Mouse (Mus musculus) heart, embryonic 14.5 days (tissue): ENCODE results near the gene Scn5a. TPM values are rescaled to one million over a fixed set of nuclear protein-coding genes. Genes with fewer than 3 reads are reported as not detected.

Experiments
- ATAC-seq: fragments of 200-750 bp; cut with Nextera tagmentation; 2 replicates; pipeline ENCODE4 v1.8.0; 2017; ENCODE audit warnings: low read depth, moderate TSS enrichment; ENCODE audit not compliant: insufficient number of reproducible peaks, insufficient read depth, low FRiP score
- H3K27ac ChIP-seq, 2 experiments: fragments of 200-500 bp in 1 of 2; fragments of 300-500 bp in 1 of 2; sonication (generic) in 1 of 2; replicated peaks in 1 of 2; 2 replicates each; pipeline ENCODE4 v1.5.1; 2012 to 2014; ENCODE audit warnings: low read depth in 2 of 2, low read length in 2 of 2, control low read depth in 1 of 2, mild to moderate bottlenecking in 1 of 2, mixed read lengths in 1 of 2; ENCODE audit not compliant: control insufficient read depth in 1 of 2, insufficient read depth in 1 of 2
- H3K27me3 ChIP-seq: fragments of 300-500 bp; sonication (generic); 2 replicates; pipeline ENCODE4 v1.6.1; 2014; ENCODE audit warnings: mild to moderate bottlenecking, low read length, control low read depth; ENCODE audit not compliant: control insufficient read depth, insufficient read depth
- H3K36me3 ChIP-seq: fragments of 300-500 bp; sonication (generic); 2 replicates; pipeline ENCODE4 v1.6.1; 2014; ENCODE audit warnings: mild to moderate bottlenecking, control low read depth, low read length, mixed read lengths; ENCODE audit not compliant: control insufficient read depth, insufficient read depth
- H3K4me1 ChIP-seq, 2 experiments: fragments of 200-500 bp in 1 of 2; fragments of 300-500 bp in 1 of 2; sonication (generic) in 1 of 2; 2 replicates each; pipeline ENCODE4 v1.6.1; 2012 to 2014; ENCODE audit warnings: low read length in 2 of 2, control low read depth in 1 of 2, mixed read lengths in 1 of 2; ENCODE audit not compliant: control insufficient read depth in 2 of 2, insufficient read depth in 2 of 2
- H3K4me2 ChIP-seq: fragments of 300-500 bp; sonication (generic); 2 replicates; pipeline ENCODE4 v1.6.1; 2014; ENCODE audit warnings: mild to moderate bottlenecking, low read length
- H3K4me3 ChIP-seq, 2 experiments: fragments of 200-500 bp in 1 of 2; fragments of 300-500 bp in 1 of 2; sonication (generic) in 1 of 2; 2 replicates each; pipeline ENCODE4 v1.5.1; 2012 to 2014; ENCODE audit warnings: low read length in 2 of 2, mild to moderate bottlenecking in 2 of 2, control low read depth in 1 of 2, low read depth in 1 of 2, moderate library complexity in 1 of 2; ENCODE audit not compliant: control insufficient read depth in 1 of 2, insufficient read depth in 1 of 2
- H3K9ac ChIP-seq: fragments of 300-500 bp; sonication (generic); 2 replicates; pipeline ENCODE4 v1.6.1; 2014; ENCODE audit warnings: mild to moderate bottlenecking, low read length
- H3K9me3 ChIP-seq: fragments of 300-500 bp; sonication (generic); 2 replicates; pipeline ENCODE4 v1.6.1; 2016; ENCODE audit warnings: low read length, control low read depth; ENCODE audit not compliant: control insufficient read depth
- WGBS: fragments of 180-500 bp; shearing (Covaris S2); extraction: QIAGEN DNeasy Blood & Tissue Kit; methylation state at CpG from one replicate; pipeline ENCODE4 v1.1.7; 2014; 5-methylcytosine and 5-hydroxymethylcytosine counted together
- polyA plus RNA-seq: library from polyadenylated mRNA; unstranded; fragments of >200 nt; fragmentation: Nextera tagmentation; extraction: Ambion mirVana; gene quantifications from 2 replicates; pipeline ENCODE4 v1.2.1, GENCODE M21; 2014

The Scn5a gene
- polyA plus RNA-seq, 1 experiment from 2014 or later = 10.0 TPM

DNA sequence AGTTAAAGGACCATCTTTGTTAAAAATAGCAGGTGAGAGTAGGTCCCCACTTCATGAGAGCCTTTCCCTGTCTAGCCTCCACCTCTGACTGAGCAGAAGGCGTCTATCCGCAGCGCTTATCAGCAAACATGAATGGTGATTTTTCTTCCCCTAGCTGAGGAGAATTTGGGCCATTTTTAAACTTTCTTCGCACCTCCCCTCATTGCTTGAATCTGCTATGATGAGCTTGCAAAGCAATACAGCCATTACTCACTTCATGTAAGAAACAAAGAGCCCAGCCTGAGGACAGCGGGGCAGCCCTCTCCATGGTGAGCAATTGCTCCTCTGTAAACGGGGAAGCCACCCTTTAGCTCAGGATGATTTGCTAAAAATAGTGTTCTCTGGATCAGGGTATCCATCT, 14.0 kb downstream of the Scn5a start:
- no peak overlapping the region for H3K4me2 ChIP-seq
- WGBS = 50% methylated on average over 6 of the region's 6 CpGs
- H3K9ac ChIP-seq = no peak overlapping the region
- H3K9me3 ChIP-seq = no peaks in the 10 kb centered on the region
- H3K4me1 ChIP-seq = peaks cover 31 to 39% of the 10 kb centered on the region in 2 experiments
- H3K27me3 ChIP-seq = peaks cover 16% of the 10 kb centered on the region; the same call in 1 of the 2 replicates
- no peak for ATAC-seq
- no peak overlapping the region for H3K4me3 ChIP-seq
- peak overlapping the region in 1 of 2 experiments; percentile 21; a peak in 1 of 4 replicates for H3K27ac ChIP-seq
- H3K36me3 ChIP-seq = 0 out of 2 replicates have a peak, but pooled peaks cover 2% of the 10 kb centered on the region

DNA sequence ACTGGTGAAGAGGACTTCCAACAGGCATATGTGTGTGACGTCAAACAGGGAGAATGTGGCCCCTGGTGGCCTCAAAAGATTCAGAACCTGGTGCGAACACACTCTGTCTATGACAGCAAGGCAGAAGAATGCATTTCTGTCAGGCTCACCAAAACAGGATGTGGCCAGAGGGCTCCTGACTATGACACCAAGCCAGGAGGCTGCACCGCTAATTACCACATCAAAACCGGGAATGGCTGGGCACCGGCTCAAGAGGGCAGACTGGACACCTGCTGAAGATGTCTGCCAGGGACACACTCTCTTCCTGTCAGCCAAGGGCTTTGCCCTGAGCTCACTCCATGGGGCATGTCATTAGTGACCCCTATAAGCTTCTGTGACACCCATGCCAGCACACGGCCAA, 15.2 kb downstream of the Scn5a start:
- no peak overlapping the region for H3K4me2 ChIP-seq
- H3K27ac ChIP-seq = no peak overlapping the region
- no peak for ATAC-seq
- H3K9ac ChIP-seq = no peak overlapping the region
- 0 out of 2 replicates have a peak, but pooled peaks cover 3% of the 10 kb centered on the region for H3K36me3 ChIP-seq
- peaks cover 32 to 44% of the 10 kb centered on the region in 2 experiments for H3K4me1 ChIP-seq
- WGBS = 53% methylated on average over 6 of the region's 6 CpGs
- peaks cover 16% of the 10 kb centered on the region; the same call in 1 of the 2 replicates for H3K27me3 ChIP-seq
- H3K4me3 ChIP-seq = no peak overlapping the region
- H3K9me3 ChIP-seq = no peaks in the 10 kb centered on the region

DNA sequence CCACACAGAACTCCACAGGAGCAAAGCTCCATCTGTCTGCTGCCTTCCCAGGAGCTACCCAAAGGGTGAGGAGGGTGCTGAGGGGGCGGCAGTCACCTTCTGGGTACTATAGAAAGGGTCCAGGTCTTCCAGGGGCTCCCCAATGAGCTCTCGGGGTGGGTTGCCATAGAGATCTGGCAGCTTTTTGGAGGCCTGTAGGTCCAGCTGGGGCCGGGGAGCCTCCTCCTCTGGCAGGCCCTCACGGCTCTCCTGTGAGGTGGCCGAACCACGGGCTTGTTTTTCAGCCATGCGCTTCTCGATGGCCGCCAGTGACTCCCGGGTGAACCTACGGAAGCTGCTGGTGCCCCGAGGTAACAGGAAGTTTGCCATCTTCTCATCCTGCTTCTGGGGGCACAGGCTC, 16.6 kb downstream of the Scn5a start:
- H3K9ac ChIP-seq = no peak overlapping the region
- ATAC-seq = no peak
- no peak overlapping the region for H3K27ac ChIP-seq
- H3K4me1 ChIP-seq = peaks cover 32 to 44% of the 10 kb centered on the region in 2 experiments
- H3K9me3 ChIP-seq = no peaks in the 10 kb centered on the region
- H3K27me3 ChIP-seq = peaks cover 14% of the 10 kb centered on the region; the same call in 1 of the 2 replicates
- H3K36me3 ChIP-seq = 0 out of 2 replicates have a peak, but pooled peaks cover 3% of the 10 kb centered on the region
- H3K4me3 ChIP-seq = no peak overlapping the region
- H3K4me2 ChIP-seq = no peak overlapping the region
- 74% methylated on average over 12 of the region's 12 CpGs for WGBS

GRCm38 (mm10) chr9:119561746-119562145, 17.1 kb downstream of the Scn5a start:
- WGBS = 60% methylated on average over 8 of the region's 8 CpGs

DNA sequence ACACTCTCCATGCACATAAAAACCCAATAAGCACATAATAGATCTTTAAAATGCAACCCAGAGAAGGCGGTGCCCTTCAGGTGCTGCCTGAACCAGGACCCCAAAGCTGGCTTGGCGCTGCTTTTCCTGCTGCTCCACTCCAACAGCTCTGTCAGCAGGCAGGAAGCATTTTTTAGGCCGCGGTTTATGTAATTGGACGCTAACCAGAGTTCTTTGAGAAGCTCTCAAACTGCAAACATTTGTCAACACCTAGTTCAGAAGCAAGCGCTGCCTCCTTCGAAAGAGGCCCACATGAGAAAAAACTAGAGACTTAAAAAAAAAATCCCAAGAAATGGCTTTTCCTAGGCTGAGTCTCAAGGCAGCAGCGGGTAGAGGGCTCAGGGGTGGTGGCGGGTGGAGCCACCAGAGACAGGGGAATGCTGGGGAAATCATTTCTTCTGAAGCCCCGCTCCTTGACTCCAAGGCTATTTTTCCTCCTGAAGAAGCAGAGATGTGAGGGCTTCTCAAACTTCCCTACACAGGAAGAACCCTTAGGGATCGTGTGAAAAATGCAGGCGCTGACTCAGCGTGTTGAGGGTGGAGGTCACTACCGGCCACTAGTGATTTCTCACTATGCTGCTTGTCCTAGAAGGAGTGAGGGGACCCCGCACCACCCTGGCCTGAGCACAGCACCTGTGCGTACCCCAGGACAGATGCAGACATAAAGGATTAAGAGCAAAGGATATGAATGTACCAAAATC, 19.1 kb downstream of the Scn5a start:
- H3K36me3 ChIP-seq = 0 out of 2 replicates have a peak, but pooled peaks cover 3% of the 10 kb centered on the region
- H3K27me3 ChIP-seq = no peaks in the 10 kb centered on the region
- 66% methylated on average over 16 of the region's 16 CpGs for WGBS
- no peak overlapping the region for H3K9ac ChIP-seq
- ATAC-seq = no peak
- H3K4me2 ChIP-seq = no peak overlapping the region
- H3K9me3 ChIP-seq = no peaks in the 10 kb centered on the region
- no peak overlapping the region for H3K27ac ChIP-seq
- H3K4me1 ChIP-seq = peaks cover 23 to 32% of the 10 kb centered on the region in 2 experiments
- no peak overlapping the region for H3K4me3 ChIP-seq

More at GRCm38 (mm10) chr9:119561746-119562145, 17.1 kb downstream of the Scn5a start:
- Histone ChIP-seq H3K9ac (no peak overlapping the region), H3K27ac (no peak overlapping the region), H3K9me3 (no peaks in the 10 kb centered on the region), H3K4me1 (peaks cover 32 to 44% of the 10 kb centered on the region in 2 experiments), H3K4me3 (no peak overlapping the region), H3K36me3 (0 out of 2 replicates have a peak, but pooled peaks cover 3% of the 10 kb centered on the region), H3K27me3 (peaks cover 10% of the 10 kb centered on the region; the same call in 1 of the 2 replicates), H3K4me2 (no peak overlapping the region)
- no peak for ATAC-seq

DNA sequence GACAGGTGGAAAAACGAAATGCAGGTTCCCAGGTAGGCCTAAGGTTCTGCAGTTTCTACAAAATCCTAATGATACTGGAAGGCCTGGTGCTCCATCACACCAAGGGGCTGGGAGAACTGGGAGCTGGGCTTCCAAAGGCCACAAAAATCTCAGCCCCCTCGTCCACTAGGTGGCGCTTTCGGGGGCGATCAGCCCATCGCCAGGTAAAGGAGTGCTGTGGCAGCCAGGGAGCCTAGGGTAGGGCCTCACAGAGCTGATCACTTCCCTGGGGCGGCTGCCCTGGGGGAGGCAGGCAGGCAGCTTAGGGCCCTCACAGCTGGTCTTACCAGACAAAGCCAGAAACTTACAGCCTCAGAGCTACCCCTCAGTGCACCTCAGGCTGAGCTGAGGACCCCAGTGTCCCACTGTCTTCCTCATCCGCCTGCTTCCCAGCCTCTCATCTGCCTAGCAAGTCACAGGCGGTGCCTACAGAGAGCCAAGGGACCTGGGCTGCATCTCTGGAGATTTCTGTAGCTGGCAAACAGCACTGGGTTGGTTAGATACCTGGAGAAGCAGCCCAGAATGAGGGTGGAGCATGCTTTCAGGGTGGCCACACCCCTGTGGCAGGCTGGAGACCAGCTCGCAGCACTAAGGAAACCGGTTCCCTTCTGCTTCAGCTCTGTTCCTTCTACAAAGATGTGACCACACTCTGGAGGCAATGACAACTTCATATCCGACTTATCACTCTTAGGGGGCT, 20.5 kb downstream of the Scn5a start:
- Histone ChIP-seq H3K9me3 (no peaks in the 10 kb centered on the region), H3K27ac (no peak overlapping the region), H3K27me3 (no peaks in the 10 kb centered on the region), H3K36me3 (peaks cover 12% of the 10 kb centered on the region; the same call in 1 of the 2 replicates), H3K4me1 (peaks cover 17 to 19% of the 10 kb centered on the region in 2 experiments), H3K4me3 (no peak overlapping the region), H3K4me2 (no peak overlapping the region), H3K9ac (no peak overlapping the region)
- no peak for ATAC-seq
- 25% methylated on average over 12 of the region's 12 CpGs for WGBS

- Histone ChIP-seq H3K4me1 (peaks cover 11% of the 10 kb centered on the region in 2 experiments; a peak in 3 of 4 replicates), H3K9me3 (no peaks in the 10 kb centered on the region), H3K4me2 (no peak overlapping the region), H3K27me3 (no peaks in the 10 kb centered on the region), H3K36me3 (peaks cover 20% of the 10 kb centered on the region), H3K4me3 (no peak overlapping the region), H3K27ac (no peak overlapping the region), H3K9ac (no peak overlapping the region)
- WGBS = 93% methylated on average over 3 of the region's 3 CpGs
- no peak for ATAC-seq
Observed at GRCm38 (mm10) chr9:119556043-119556442, 22.8 kb downstream of the Scn5a start.
